Mouse (Mus musculus) limb, embryonic 14.5 days (tissue): ENCODE data around the gene Atp1a1. TPM values are rescaled to one million over a fixed set of nuclear protein-coding genes. Genes with fewer than 3 reads are reported as not detected.

Experiments used
- ATAC-seq: fragments of 200-750 bp; cut with Nextera tagmentation; 2 replicates; pipeline ENCODE4 v1.8.0; 2017; ENCODE audit warnings: low read depth, moderate number of reproducible peaks, moderate TSS enrichment; ENCODE audit not compliant: low FRiP score
- DNase-seq: peaks from one replicate; pipeline ENCODE4 v3.0.0-alpha.2; 2015; ENCODE audit warnings: low spot score
- H3K27ac ChIP-seq: fragments of 300-500 bp; sonication (generic); replicated peaks from 2 replicates; pipeline ENCODE4 v1.5.1; 2014; ENCODE audit warnings: low read depth, mild to moderate bottlenecking, low read length, moderate library complexity, mixed read lengths
- H3K27me3 ChIP-seq: fragments of 300-500 bp; sonication (generic); 2 replicates; pipeline ENCODE4 v1.6.1; 2014; ENCODE audit warnings: low read length, mixed read lengths; ENCODE audit not compliant: control insufficient read depth, insufficient read depth
- H3K36me3 ChIP-seq: fragments of 300-500 bp; sonication (generic); 2 replicates; pipeline ENCODE4 v1.6.1; 2014; ENCODE audit warnings: mild to moderate bottlenecking, low read length, moderate library complexity, mixed read lengths; ENCODE audit not compliant: control insufficient read depth, insufficient read depth
- H3K4me1 ChIP-seq: fragments of 300-500 bp; sonication (generic); 2 replicates; pipeline ENCODE4 v1.6.1; 2014; ENCODE audit warnings: antibody characterized with exemption, low read length, mixed read lengths; ENCODE audit not compliant: control insufficient read depth, insufficient read depth
- H3K4me2 ChIP-seq: fragments of 300-500 bp; sonication (generic); replicated peaks from 2 replicates; pipeline ENCODE4 v1.6.1; 2014; ENCODE audit warnings: low read depth, mild to moderate bottlenecking, low read length, moderate library complexity; ENCODE audit not compliant: severe bottlenecking
- H3K4me3 ChIP-seq: fragments of 300-500 bp; sonication (generic); replicated peaks from 2 replicates; pipeline ENCODE4 v1.5.1; 2014; ENCODE audit warnings: low read length
- H3K9ac ChIP-seq: fragments of 300-500 bp; sonication (generic); 2 replicates; pipeline ENCODE4 v1.6.1; 2014; ENCODE audit warnings: mild to moderate bottlenecking, low read depth, low read length, moderate library complexity; ENCODE audit not compliant: severe bottlenecking
- H3K9me3 ChIP-seq: fragments of 300-500 bp; sonication (generic); 2 replicates; pipeline ENCODE4 v1.6.1; 2016; ENCODE audit warnings: low read length; ENCODE audit not compliant: control insufficient read depth
- POLR2A ChIP-seq: fragments of 200-500 bp; IDR thresholded peaks from 2 replicates; pipeline ENCODE4 v1.8.0; 2012; ENCODE audit warnings: inconsistent platforms, mild to moderate bottlenecking, moderate library complexity, borderline replicate concordance; ENCODE audit not compliant: insufficient read depth, insufficient read length; ENCODE audit errors: extremely low read depth
- WGBS: fragments of 180-500 bp; shearing (Covaris S2); extraction: QIAGEN DNeasy Blood & Tissue Kit; methylation state at CpG from one replicate; pipeline ENCODE4 v1.1.7; 2014; 5-methylcytosine and 5-hydroxymethylcytosine counted together
- polyA plus RNA-seq, 2 experiments: library from polyadenylated mRNA; depleted of rRNA in 1 of 2; stranded (reverse) in 1 of 2; unstranded in 1 of 2; fragments of >200 nt; fragmentation: Nextera tagmentation in 1 of 2; extraction: Ambion mirVana in 1 of 2; gene quantifications; 2 replicates each; pipeline versions ENCODE4 v1.2.1 to v1.2.3; 2012 to 2014

Atp1a1 gene
- polyA plus RNA-seq, 2 experiments, result 129 to 157 TPM

DNA sequence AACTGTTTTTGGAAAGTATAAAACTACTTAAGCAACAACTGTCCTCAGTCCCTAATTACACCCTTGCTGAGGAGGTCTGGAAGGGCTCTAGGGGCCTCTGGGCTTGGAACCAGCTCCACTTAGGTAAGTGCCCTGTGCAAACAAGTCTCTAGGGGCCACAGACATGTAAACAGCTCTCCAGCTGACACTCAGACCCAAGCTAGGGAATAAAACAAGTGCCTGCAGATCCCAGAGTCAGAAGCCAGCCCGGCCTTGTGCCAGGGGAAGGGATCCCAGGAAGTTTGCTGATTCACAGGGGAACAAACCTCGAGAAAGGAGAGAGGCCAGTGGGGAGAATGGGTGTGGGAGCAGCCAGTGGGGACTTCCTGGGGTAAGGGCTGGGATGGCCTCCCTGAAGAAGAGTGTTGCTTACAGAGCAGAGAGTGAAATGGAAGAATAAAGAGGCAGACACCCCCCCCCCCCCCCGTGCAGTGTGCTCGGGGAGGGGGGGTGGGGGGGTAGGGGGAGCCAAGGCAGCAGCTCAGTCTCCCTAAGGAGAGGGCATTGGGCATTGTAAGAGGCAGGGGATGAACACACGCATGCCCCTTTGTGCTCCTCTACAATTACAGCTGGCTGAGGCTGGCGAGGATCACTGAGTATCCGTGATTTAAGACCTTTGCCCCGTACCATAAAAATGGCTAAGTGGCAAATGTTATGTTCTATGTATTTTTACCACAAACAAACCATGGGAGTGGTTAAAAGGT lies 76.2 kb downstream of the Atp1a1 start:
- no peak for DNase-seq
- no peaks in the 10 kb centered on the region for H3K9me3 ChIP-seq
- WGBS, result 34% methylated on average over 6 of the region's 8 CpGs
- H3K9ac ChIP-seq, result no peak overlapping the region
- no peak overlapping the region for H3K27ac ChIP-seq
- no peak for ATAC-seq
- H3K4me2 ChIP-seq, result no peak overlapping the region
- TF ChIP-seq POLR2A, result no peak
- no peaks in the 10 kb centered on the region for H3K36me3 ChIP-seq
- H3K4me1 ChIP-seq, result 0 out of 2 replicates have a peak, but pooled peaks cover 4% of the 10 kb centered on the region
- no peaks in the 10 kb centered on the region for H3K27me3 ChIP-seq
- no peak overlapping the region for H3K4me3 ChIP-seq

DNA sequence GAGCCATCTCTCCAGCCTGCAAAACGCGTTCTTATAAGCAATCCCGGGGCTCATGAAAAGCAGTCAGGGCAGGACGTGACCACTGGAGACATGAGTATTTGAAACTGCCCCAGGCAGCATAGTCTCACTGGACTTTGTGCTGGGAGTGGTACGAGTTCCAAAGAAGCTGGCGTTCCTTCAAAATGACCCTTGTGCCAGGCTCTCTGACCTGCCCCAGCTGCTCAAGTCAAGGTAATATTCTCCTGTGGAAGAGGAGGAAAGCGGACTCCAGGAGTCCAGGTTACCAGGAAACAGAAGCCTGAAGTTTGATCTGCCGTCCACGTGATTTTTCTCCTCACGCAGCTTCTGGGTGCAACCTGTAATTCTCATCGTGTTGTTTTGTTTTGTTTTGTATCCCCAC lies 77.9 kb downstream of the Atp1a1 start:
- no peak overlapping the region for H3K4me3 ChIP-seq
- DNase-seq, result no peak
- ATAC-seq, result no peak
- no peaks in the 10 kb centered on the region for H3K36me3 ChIP-seq
- no peak for TF ChIP-seq POLR2A
- H3K4me2 ChIP-seq, result no peak overlapping the region
- 65% methylated on average over 11 of the region's 11 CpGs for WGBS
- H3K4me1 ChIP-seq, result peaks cover 11% of the 10 kb centered on the region
- no peak overlapping the region for H3K27ac ChIP-seq
- H3K27me3 ChIP-seq, result no peaks in the 10 kb centered on the region
- no peak overlapping the region for H3K9ac ChIP-seq
- no peaks in the 10 kb centered on the region for H3K9me3 ChIP-seq

Other genes starting within 250 kb of the Atp1a1 start
- gene Igsf3, start 227.6 kb downstream of the Atp1a1 start, polyA plus RNA-seq (2012; rRNA removed), result 20.4 and 27.4 TPM in 2 replicates
- gene Igsf3, start 227.6 kb downstream of the Atp1a1 start, polyA plus RNA-seq (2014; fragmentation: Nextera tagmentation; extraction: Ambion mirVana), result 38.4 and 43.2 TPM in 2 replicates
- gene Mab21l3, start 244.3 kb upstream of the Atp1a1 start, polyA plus RNA-seq (2012; rRNA removed), result 2.9 TPM in 2 replicates
- gene Mab21l3, start 244.3 kb upstream of the Atp1a1 start, polyA plus RNA-seq (2014; fragmentation: Nextera tagmentation; extraction: Ambion mirVana), result 0.90 and 1.5 TPM in 2 replicates